Mouse (Mus musculus): ENCODE measurements around the gene Uspl1.

The Uspl1 gene

GRCm38 (mm10) chr5:149212806-149213205 is 28.7 kb downstream of the Uspl1 start:
- no peak for DNase-seq

DNA sequence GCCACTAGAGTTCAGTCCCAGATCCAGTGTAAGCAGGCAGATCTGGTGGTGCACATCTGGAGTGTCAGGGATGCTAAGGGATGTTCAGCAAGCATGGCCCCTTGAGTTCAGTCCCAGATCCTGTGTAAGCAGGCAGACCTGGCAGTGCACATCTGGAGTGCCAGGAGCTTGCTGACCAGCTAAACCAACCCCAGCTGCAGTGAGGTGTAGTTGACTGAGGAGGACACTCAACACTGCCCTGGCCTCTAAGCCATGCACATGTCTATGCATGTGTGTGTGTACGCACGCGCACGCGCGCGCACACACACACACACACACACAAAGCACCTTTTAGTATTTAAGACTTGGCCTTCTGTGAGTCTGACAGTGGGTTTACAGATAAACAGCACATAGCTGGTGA is 31.4 kb downstream of the Uspl1 start:
- no peak for DNase-seq

- DNase-seq: no peak
Observed at GRCm38 (mm10) chr5:149217524-149218357, 33.6 kb downstream of the Uspl1 start.

- DNase-seq: no peak
Observed at GRCm38 (mm10) chr5:149219493-149219892, 35.3 kb downstream of the Uspl1 start.

GRCm38 (mm10) chr5:149221355-149221754 is 37.2 kb downstream of the Uspl1 start:
- no peak for DNase-seq

GRCm38 (mm10) chr5:149224666-149225065 is 40.5 kb downstream of the Uspl1 start:
- DNase-seq: no peak

- DNase-seq: peak; percentile 98
Observed at GRCm38 (mm10) chr5:149228700-149229618, 44.8 kb downstream of the Uspl1 start.

DNA sequence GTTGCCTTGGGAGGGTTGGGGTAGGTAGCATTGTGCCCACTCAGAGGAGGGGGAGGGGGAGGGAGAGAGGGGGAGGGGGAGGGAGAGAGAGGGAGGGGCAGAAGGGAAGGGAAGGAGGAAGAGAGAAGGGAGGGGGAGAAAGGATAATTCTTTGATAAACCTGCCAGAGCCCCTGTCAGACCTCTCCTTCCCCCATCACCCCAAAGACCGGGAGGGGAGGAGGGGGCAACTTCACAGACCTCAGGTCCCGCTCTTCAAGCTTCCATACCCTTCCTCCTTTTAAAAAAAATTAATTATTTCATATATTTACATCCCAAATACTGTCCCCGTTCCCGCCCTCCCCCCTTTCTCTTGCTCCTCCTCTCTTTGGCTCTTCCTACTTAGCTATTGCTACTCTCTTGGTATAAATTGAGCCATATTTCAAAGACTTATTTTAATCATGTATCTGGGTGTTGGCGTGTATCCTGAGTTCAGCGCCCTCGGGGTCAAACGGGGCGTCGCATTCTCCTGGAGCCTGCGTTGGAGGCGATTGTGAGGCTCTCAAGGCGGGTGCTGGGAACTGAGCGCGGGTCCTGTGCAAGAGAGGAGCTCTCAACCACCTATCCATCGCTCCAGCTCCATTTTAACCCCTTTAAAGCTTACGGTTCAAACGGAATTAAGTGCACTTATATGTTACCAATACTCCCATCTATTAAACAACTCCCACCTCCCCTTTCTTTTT is 45.6 kb downstream of the Uspl1 start:
- no peak for DNase-seq

GRCm38 (mm10) chr5:149235002-149235401 is 50.9 kb downstream of the Uspl1 start:
- DNase-seq: peak; percentile 55

GRCm38 (mm10) chr5:149237221-149237950 is 53.2 kb downstream of the Uspl1 start:
- DNase-seq: no peak

DNA sequence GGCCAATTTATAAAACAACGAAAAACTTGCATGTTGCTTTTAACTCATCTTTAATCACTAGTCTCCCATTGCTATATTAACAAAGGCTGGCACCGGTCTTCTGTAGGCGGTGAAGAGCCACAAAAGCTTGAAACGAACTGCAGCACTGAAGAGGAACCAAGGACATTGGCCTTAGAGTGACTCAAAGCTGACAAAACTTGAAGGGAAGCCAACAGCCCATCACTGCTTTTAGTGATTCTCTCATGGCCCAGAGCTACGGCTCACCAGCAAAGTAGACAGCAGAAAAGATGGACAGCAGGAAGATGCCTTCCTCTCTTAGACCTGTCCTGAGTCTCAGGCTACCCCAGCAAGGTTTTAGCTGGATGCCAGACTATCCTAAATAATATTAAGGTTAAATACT is 58.3 kb downstream of the Uspl1 start:
- DNase-seq: no peak

GRCm38 (mm10) chr5:149243053-149243452 is 58.9 kb downstream of the Uspl1 start:
- no peak for DNase-seq

- no peak for DNase-seq
Observed at GRCm38 (mm10) chr5:149245391-149245964, 61.3 kb downstream of the Uspl1 start.

- DNase-seq: peak; percentile 82
Observed at GRCm38 (mm10) chr5:149245965-149246470, 61.9 kb downstream of the Uspl1 start.

- peak; percentile 37 for DNase-seq
Observed at GRCm38 (mm10) chr5:149247047-149247904, 63.1 kb downstream of the Uspl1 start.

- no peak for DNase-seq
Observed at GRCm38 (mm10) chr5:149252303-149252702, 68.2 kb downstream of the Uspl1 start.

DNA sequence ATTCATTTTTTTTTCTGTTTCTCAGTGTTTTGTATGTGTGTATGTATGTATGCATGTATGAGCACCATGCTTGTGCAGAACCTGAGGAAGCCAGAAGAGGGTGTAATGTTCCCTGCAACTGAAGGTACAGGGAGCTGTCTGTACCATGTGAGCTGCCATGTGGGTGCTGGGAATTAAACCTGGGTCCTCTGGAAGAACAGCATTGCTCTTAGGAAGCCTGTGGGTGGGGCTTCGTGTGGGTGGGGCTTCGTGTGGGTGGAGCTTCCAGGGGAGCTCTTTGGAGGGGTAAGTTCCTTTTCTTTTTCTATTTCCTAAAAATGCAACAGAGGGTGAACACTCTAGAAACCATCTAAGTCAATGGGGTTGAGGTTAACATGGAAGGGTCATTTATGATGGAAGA is 69.3 kb downstream of the Uspl1 start:
- DNase-seq: no peak

- no peak for DNase-seq
Observed at GRCm38 (mm10) chr5:149255522-149255921, 71.4 kb downstream of the Uspl1 start.

GRCm38 (mm10) chr5:149257518-149258281 is 73.5 kb downstream of the Uspl1 start:
- DNase-seq: no peak

- no peak for DNase-seq
Observed at GRCm38 (mm10) chr5:149259093-149259492, 74.9 kb downstream of the Uspl1 start.
